Mouse (Mus musculus) kidney, adult 9 months (tissue): ENCODE measurements around the gene Ephx1.

ENCODE experiments used
- DNase-seq: peaks from one replicate; pipeline ENCODE4 v3.0.0; 2022

The Ephx1 gene

GRCm38 (mm10) chr1:180934467-180935419 lies 86.0 kb downstream of the Ephx1 start, which contains the start of gene Lefty1:
Gene Lefty1 (plus strand): TSS chr1:180935022.
- DNase-seq, result no peak

GRCm38 (mm10) chr1:180933659-180934058 lies 87.0 kb downstream of the Ephx1 start:
- no peak for DNase-seq

GRCm38 (mm10) chr1:180931106-180931505 lies 89.6 kb downstream of the Ephx1 start:
- DNase-seq, result no peak

DNA sequence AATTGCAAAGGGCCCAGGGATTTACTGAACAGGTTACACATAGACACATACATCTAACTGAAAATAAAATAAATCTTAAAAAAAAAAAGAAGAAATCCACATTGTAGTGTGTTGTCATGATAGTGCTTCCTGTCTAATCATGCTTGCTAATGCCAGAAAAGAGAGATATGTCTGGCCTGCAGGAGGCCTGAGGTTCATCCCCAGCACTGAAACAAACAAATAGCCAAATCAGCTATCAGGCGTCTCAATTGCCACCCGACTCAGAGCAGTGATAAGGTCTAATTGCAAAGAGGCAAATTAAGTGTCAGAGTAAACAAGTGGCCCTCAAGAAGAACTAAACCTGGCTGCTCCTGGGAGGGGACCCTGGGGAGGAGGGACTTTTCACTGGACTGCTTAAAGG lies 91.1 kb downstream of the Ephx1 start:
- no peak for DNase-seq

- no peak for DNase-seq
Observed at GRCm38 (mm10) chr1:180926286-180926685, 94.4 kb downstream of the Ephx1 start.
